Mouse (Mus musculus) E14TG2a.4 (cell line): ENCODE measurements around the gene Ccdc141.
A peak's percentile ranks its signal among the peaks of the same experiment; 100 is the strongest.

Experiments
- CTCF ChIP-seq: conservative IDR thresholded peaks from 2 replicates; pipeline ENCODE4 v1.5.1; 2014; ENCODE audit warnings: low read length
- NANOG ChIP-seq: IDR thresholded peaks from 2 replicates; pipeline ENCODE4 v1.6.1; 2014; ENCODE audit warnings: borderline replicate concordance, low read length, mixed read lengths
- POU5F1 ChIP-seq: IDR thresholded peaks from 2 replicates; pipeline ENCODE4 v1.6.1; 2014; ENCODE audit warnings: low read length, borderline replicate concordance

- TF ChIP-seq CTCF = 0 out of 2 replicates have a peak, but pooled peaks have one; percentile 11
- TF ChIP-seq POU5F1 = no peak
- TF ChIP-seq NANOG = no peak
These were observed 33.5 kb upstream of the Ccdc141 start for GRCm38 (mm10) chr2:77203916-77204315.
